Mouse (Mus musculus) MN1 (cell line): ENCODE data around the gene St6gal1.
A peak's percentile ranks its signal among the peaks of the same experiment; 100 is the strongest.
"Not testable (repeated sequence)": the region's sequence is repeated elsewhere in the genome, so short reads cannot be mapped to it uniquely, and the experiment has no call there.

ENCODE experiments used
- DNase-seq: peaks from one replicate; pipeline ENCODE4 v3.0.0-alpha.2; 2016; ENCODE audit warnings: low spot score

Gene St6gal1

GRCm38 (mm10) chr16:23224671-23225068, at the start of gene St6gal1:
TSS of gene St6gal1 (plus strand) at chr16:23224740.
- DNase-seq: peak; percentile 74

DNA sequence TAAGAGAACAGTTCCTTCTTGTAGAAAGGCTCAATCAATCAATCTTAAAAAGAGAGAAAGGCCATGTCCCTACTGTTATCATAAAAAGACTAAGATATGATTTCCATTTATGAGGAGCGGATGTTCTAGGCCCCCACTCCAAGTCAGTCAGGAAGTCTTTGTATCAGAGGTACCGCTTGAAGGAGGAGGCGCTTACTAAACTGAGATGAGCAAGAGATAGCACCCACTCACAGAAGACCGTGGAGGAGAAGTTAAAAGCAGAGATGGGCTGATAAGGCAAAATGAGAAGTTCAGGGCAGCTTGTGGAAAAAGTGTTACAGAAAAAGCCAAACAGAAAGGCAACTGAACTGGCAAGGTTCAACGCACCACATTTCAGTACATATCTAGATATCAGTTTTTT, 49.7 kb upstream of the St6gal1 start:
- DNase-seq: no peak

DNA sequence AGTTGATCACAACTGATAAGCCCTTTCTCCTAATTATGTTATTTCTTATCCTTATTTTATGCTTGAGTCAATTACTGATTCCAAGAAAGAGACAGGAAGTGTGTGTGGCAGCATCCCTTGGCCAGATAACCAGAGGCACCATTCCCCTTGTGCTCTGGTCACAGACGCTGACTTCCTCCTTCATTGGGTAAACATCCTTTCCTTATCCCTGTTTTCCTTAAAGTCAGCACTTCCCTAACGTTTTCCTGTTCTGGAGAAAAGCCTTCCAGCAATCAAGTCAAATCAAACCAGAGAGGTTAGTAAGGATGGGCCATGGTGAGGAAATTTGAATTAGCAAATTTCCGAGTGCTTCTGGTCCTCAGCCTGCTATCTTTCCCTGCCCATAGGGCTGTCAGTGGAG, 48.6 kb upstream of the St6gal1 start:
- DNase-seq: no peak

- DNase-seq: no peak
Measured at GRCm38 (mm10) chr16:23177856-23178255, 46.7 kb upstream of the St6gal1 start.

- DNase-seq: no peak
Measured at GRCm38 (mm10) chr16:23178796-23179195, 45.7 kb upstream of the St6gal1 start.

DNA sequence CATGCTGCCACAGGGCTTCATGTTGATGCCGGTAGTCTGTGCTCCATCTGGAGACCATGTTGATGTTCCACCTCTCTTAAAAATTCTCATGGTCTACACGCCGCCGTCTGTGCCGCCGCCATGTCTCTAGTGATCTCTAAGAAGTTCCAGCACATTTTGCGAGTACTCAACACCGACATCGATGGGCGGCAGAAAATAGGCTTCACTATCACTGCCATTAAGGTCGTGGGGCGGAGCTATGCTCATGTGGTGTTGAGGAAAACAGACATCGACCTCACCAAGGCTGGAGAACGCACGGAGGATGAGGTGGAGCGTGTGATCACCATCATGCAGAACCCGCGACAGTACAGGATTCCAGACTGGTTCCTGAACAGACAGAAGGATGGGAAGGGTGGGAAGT, 45.1 kb upstream of the St6gal1 start:
- DNase-seq: not testable (repeated sequence)

- DNase-seq: no peak
Measured at GRCm38 (mm10) chr16:23181054-23181453, 43.5 kb upstream of the St6gal1 start.

DNA sequence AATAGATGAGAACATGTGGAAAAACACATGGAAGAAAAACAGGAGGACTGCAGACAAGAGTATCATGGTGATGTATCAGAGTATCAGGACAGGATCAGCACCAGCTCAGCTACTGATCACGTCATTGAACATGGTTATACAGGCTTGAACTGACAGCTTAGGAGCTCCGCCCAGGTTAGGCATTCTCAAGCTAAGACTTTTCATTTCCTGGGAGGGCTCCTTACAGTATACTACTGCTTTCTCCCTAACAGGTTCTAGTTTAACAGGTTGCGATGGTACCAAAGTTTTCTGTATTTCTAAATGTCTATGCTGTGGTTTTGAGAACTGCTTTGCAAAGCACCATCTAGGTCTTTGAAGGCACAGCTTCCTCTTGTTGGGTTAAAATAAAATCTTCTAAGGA, 43.1 kb upstream of the St6gal1 start:
- DNase-seq: no peak

DNA sequence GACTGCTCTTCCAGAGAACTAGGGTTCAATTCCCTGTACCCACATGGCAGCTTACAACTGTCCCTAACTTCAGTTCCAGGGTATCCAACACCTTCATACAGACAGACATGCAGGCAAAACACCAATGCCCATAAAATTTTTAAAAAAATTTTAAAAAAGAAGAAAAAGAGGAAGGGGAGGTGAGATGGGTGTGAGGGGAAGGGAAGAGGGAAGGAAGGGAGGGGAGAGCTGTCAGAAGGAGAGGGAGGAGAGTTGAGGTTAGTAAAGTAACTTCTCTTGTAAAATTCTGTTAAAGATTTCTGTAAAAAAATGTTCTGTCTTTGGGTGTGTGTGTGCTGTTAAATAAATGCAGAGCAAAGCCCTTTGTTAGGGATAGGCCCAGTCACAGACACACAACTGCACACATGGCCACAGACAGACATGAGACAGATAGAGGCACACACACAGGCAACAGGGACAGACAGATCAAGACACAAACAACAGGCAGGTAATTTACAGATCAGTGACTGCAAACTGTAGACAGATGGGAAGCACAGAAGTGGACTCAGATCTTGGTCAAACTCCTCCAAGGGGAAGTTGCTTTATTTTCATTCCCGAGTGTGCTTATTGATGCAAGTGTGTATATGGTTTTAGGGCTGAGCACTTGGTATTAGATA, 42.5 kb upstream of the St6gal1 start:
- DNase-seq: no peak

- DNase-seq: no peak
Measured at GRCm38 (mm10) chr16:23185824-23186223, 38.7 kb upstream of the St6gal1 start.

DNA sequence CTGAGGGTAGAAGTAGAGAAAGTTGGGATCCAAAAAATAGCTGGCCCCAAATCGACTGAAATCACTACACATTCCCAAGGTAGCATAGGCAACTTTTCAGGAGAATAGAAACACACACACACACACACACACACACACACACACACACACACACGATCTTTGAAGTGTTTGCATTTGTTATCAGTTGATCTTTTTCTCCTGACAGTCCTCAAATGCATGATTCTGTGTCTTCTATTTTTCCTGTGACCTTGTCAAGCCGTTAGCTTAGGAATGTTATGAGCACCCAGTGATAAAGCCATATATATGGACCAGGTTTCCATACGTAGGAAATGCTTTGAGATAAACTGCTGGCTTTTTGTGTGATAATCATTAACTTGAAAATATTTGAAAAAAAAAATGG, 38.1 kb upstream of the St6gal1 start:
- no peak for DNase-seq

GRCm38 (mm10) chr16:23187983-23188382, 36.6 kb upstream of the St6gal1 start:
- no peak for DNase-seq

DNA sequence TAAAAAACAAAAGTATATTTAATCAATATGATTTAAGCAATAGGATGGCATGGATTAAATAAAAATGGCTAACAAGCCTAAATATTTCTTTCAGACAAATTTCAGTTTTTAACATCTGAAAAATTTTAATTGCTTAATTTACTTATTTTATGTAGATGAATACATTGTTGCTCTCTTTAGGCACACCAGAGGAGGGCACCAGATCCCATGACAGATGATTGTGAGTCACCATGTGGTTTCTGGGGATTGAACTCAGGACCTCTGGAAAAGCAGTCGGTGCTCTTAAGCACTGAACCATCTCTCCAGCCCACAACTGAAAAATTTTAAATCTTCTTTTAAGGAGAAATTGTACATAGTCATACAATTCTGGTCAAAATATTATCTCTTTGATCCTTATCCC, 34.9 kb upstream of the St6gal1 start:
- no peak for DNase-seq

DNA sequence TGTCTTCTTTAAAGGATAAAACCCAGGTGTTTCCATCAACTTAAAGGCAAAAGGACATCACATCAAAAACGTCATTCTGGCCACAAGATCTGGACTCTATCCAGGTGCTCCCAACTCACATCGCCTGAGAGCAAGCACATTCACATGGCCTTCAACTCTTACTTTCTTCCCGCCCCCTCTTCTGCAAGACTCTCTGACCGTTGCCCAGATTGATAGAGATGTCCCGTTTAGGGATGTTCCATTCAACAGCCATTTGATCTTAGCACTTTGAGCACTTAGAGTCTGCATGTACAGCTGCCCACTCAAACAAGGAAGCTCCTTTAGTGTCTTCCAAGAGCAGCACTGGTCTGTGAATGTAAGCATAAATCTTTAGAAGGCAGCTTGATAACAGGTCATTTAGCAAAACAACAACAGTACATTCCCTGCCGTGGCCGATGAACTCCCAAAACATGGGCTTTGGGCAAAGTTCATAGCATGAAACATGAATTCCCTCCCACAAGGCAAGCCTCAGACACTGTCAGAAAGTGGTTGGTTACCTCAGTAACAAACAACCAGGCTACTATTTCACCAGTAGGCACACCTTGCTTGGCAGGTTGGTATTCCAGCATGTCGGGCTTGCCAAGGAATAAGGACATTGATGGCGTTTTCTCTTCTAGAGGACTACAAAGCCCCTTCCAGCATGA, 32.8 kb upstream of the St6gal1 start:
- DNase-seq: no peak

- no peak for DNase-seq
Measured at GRCm38 (mm10) chr16:23195618-23196017, 28.9 kb upstream of the St6gal1 start.

- DNase-seq: no peak
Measured at GRCm38 (mm10) chr16:23196296-23196695, 28.2 kb upstream of the St6gal1 start.

DNA sequence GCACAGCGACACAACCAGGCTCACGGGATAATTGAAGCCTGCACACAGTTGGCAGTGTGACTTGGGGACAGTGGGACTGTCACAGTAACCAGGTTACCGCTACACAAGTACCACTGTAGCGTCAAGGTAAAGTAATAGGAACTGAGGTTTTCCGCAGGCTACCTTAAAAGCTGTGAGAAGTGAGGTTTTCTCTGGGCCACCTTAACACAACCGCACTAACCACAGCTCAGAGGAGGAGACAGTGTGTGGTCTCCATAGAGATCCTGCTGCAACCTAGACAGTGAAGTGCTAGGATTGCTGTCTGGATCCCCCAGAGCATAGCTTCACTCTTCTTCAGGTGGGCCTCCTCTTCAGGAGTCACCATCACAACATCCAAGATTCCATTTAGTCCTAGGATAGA, 27.7 kb upstream of the St6gal1 start:
- no peak for DNase-seq

DNA sequence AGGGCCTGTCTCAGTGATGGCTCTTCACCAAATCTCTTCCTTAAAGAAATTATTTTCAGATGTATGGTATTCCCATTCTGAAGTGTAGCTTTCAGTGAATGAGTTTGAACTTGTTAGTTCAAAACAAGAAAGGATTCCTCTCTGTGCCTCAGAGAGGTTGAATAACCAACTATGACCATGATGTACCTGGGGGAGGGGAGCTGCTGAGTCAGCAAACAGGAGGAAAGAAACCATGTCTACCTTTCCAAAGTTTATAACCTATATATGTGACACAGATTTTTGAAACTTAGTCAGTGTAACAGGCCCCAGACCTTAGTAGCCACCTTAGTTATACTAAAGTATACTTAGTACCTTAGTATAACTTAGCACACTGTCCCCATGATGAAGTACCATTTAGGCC, 23.0 kb upstream of the St6gal1 start:
- DNase-seq: no peak

DNA sequence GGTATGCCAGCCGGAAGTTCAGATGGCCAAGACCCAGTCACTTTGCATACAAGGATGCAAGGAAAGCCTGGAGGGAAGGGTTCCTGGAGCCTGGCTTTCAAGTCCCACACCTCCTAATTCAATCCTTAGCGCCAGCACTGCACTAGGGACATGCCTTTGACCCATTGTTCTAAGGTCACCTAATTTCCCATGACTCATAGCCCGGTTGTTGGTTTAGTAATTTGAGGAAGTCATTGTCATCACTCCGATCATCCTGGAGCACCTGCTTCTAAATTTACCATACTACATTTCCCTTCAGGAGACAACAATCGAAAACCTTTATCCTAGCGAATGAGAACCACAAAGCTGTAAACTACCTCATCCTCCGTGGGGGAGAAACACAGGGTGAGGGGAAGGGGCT, 10.2 kb upstream of the St6gal1 start:
- no peak for DNase-seq

- DNase-seq: peak; percentile 53
Measured at GRCm38 (mm10) chr16:23215241-23215900, 9.2 kb upstream of the St6gal1 start.

- no peak for DNase-seq
Measured at GRCm38 (mm10) chr16:23216366-23216765, 8.2 kb upstream of the St6gal1 start.

DNA sequence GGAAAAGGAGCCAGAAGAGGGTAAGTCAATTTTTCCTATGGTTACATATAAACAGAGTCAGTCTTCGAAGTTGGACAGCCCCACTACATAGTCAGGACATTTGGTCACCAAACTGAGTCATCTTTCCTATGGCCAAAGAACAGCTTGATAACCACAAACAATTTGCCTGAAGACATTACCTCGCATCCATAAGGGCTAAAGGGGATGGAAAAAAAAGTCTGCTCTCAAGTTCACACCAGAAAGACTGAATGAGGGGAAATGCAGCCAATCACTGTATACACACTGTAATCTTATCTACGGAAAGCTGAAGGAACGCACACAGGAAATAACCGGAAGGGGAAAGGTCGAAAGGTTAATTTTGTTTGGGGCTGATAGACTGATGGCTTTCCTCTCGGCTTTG, 6.2 kb upstream of the St6gal1 start:
- DNase-seq: no peak

DNA sequence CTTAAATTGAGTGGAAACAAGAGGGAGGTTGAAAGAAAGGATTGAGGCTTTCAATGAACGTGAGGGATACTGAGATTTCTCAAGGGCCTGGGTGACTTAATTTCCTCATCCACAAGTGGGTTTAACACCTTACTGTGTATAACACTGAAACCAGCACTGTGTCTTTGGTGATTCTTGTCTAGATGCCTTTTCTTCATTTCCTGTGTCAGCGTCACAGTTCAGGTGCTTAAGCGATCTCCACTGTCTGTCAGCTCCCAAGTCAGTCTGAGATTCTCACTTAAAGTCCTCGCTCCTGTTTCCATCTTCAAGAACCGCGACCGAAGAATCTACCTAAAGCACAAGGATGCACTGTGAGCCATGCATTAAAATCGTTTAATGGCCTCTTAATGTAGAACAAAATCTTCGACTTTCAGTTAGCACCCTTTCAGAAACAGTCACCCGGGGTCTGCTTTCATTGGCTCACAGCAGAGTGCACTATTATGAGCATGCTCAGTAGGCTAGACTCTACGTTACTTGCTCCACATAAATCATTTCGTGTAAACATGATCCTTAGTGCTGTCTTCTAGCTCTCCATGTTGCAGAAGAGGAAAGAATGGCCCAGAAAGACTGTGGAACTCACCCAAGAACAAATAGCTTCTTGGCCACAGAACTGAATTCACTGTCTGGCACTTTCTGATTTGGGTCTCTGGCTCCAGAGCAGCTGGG, 1.2 kb upstream of the St6gal1 start:
- DNase-seq: no peak
